18 mouse cellular contexts compared by ENCODE assay signal in the genomic region with DNA sequence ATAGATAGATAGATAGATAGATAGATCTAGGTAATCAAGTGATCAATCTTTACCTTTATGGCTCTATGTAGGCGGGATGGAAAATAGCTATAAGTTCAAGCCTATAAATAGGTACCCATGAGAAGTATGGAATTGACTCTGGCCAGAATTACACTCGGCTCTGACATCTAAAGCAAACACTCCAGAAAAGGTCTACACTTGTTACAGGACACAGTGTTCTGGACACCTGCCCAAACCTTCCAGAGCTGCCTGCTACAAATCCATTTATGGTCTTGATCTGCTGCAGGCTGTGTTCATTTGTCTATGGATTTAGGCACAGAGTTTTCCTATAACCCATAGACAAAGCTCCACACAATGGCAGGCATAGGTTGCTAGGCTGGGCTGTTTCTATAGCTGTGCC.
A peak's percentile ranks its signal among the peaks of the same experiment; 100 is the strongest.
DNase-seq lines count a peak whose midpoint lies in the region; ATAC-seq and TF ChIP-seq lines count a peak whose summit lies in the region.
"Had no signal": no experiment of that assay in that cellular context is flagged by ENCODE, and none has a peak within 500 bp of the region (broad histone marks: within the 10 kb centered on the region; RNA-seq: fewer than 3 reads in every experiment).

No protein-coding gene starts in this region.

- TF ChIP-seq CTCF in heart, adult 2 months (IDR thresholded peaks at IDR 0.05): no peak
- no peak for TF ChIP-seq CTCF in embryonic fibroblast, embryonic 13.5 days (IDR thresholded peaks at IDR 0.05; ENCODE audit: borderline replicate concordance, insufficient read depth, low read length)

- H3K27me3 ChIP-seq in heart, adult 2 months (ENCODE audit: control insufficient read depth, insufficient read depth, low read length): no peaks in the 10 kb centered on the region
- no peaks in the 10 kb centered on the region for H3K27me3 ChIP-seq in heart, embryonic 11.5 days (ENCODE audit: control insufficient read depth, insufficient read depth, low read length)

- no peaks in the 10 kb centered on the region for H3K9me3 ChIP-seq in heart, embryonic 11.5 days (replicated peaks; ENCODE audit: control insufficient read depth, low read length)
- H3K9me3 ChIP-seq: forebrain, embryonic 10.5 days; kidney, embryonic 15.5 days; neural tube, embryonic 15.5 days had no signal

- 70% methylated on average over 2 of the region's 2 CpGs for WGBS in heart, adult 2 months
- WGBS in heart, embryonic 11.5 days (ENCODE audit: insufficient replicate concordance): 52% methylated on average over 2 of the region's 2 CpGs

- peak overlapping the region; percentile 26; the same call in 1 of the 2 replicates for H3K27ac ChIP-seq in heart, adult 2 months
- no peak overlapping the region for H3K27ac ChIP-seq in heart, embryonic 11.5 days (ENCODE audit: low read depth, low read length)
- H3K27ac ChIP-seq in embryonic fibroblast, embryonic 13.5 days (ENCODE audit: insufficient read depth, low read length): peak overlapping the region; percentile 59
- H3K27ac ChIP-seq: forebrain, embryonic 10.5 days; kidney, embryonic 15.5 days; layer of hippocampus, adult 2 months; limb, embryonic 13.5 days; neural tube, embryonic 15.5 days had no signal

- no peak overlapping the region for H3K9ac ChIP-seq in heart, adult 2 months (ENCODE audit: low read depth, low read length)
- no peak overlapping the region for H3K9ac ChIP-seq in heart, embryonic 11.5 days (ENCODE audit: low read depth, low read length)
- H3K9ac ChIP-seq: kidney, embryonic 15.5 days; limb, embryonic 13.5 days; neural tube, embryonic 15.5 days had no signal

- ATAC-seq in heart, embryonic 11.5 days (replicated peaks; ENCODE audit: insufficient number of reproducible peaks, low FRiP score, low TSS enrichment): no peak
- no peak for ATAC-seq in activated CD4-positive, CD25-positive, alpha-beta regulatory T cell, adult 4 months
- ATAC-seq: hindbrain, embryonic 16.5 days had no signal

- TF ChIP-seq EP300 in heart, adult 2 months (IDR thresholded peaks at IDR 0.05; ENCODE audit: insufficient read depth, low read depth, low read length): no peak

- peaks cover 13% of the 10 kb centered on the region for H3K4me1 ChIP-seq in heart, adult 2 months (ENCODE audit: control insufficient read depth, insufficient read depth, low read length)
- peaks cover 28% of the 10 kb centered on the region for H3K4me1 ChIP-seq in heart, embryonic 11.5 days (ENCODE audit: control insufficient read depth, insufficient read depth, low read length)
- H3K4me1 ChIP-seq in embryonic fibroblast, embryonic 13.5 days (ENCODE audit: control insufficient read depth, insufficient read depth, low read length): peaks cover 25% of the 10 kb centered on the region

- intact Hi-C loops in heart, adult 2 months (cut with DNase I): loop anchor here (5.0 kb wide), 1 partner anchor 52 kb away; no protein-coding TSS in a partner anchor
- intact Hi-C loops in heart, postnatal 10 days (cut with DNase I): loop anchor here (5.0 kb wide), 1 partner anchor 52 kb away; no protein-coding TSS in a partner anchor
- intact Hi-C loops in left cerebral cortex, postnatal 14 days (cut with DNase I): no loop called here

- no peaks in the 10 kb centered on the region for H3K79me2 ChIP-seq in heart, adult 2 months (replicated peaks; ENCODE audit: control insufficient read depth, insufficient read depth, low read length)

- no peaks in the 10 kb centered on the region for H3K36me3 ChIP-seq in heart, adult 2 months (ENCODE audit: control insufficient read depth, insufficient read depth, low read length)
- H3K36me3 ChIP-seq in heart, embryonic 11.5 days (ENCODE audit: control insufficient read depth, insufficient read depth, low read length): 0 out of 2 replicates have a peak, but pooled peaks cover 3% of the 10 kb centered on the region
- H3K36me3 ChIP-seq: forebrain, embryonic 10.5 days; kidney, embryonic 15.5 days; limb, embryonic 13.5 days; neural tube, embryonic 15.5 days had no signal

- peak in 1 of 2 experiments; percentile 25 for DNase-seq in heart, adult 2 months
- peak; percentile 66 to 79 for DNase-seq in heart, postnatal 10 days
- DNase-seq in lung, postnatal 25 days (ENCODE audit: low spot score): peak; percentile 59
- no peak for DNase-seq in left cerebral cortex, postnatal 14 days (ENCODE audit: low spot score in 2 of 2)
- no peak for DNase-seq in thymus, postnatal 4 days
- DNase-seq: cerebellum, postnatal 25 days; retina, postnatal 1 day; spleen, adult 18-20 months had no signal

- H3K4me3 ChIP-seq in heart, adult 2 months: no peak overlapping the region
- no peak overlapping the region for H3K4me3 ChIP-seq in heart, embryonic 11.5 days (ENCODE audit: low read depth, low read length)
- H3K4me3 ChIP-seq in embryonic fibroblast, embryonic 13.5 days (ENCODE audit: insufficient read depth, low read length): no peak overlapping the region
- H3K4me3 ChIP-seq: forebrain, embryonic 10.5 days; kidney, embryonic 15.5 days; layer of hippocampus, adult 2 months; limb, embryonic 13.5 days; neural tube, embryonic 15.5 days had no signal

- no peak for TF ChIP-seq POLR2A in heart, adult 2 months (IDR thresholded peaks at IDR 0.05; ENCODE audit: insufficient read depth, low read depth, low read length)
- TF ChIP-seq POLR2A in embryonic fibroblast, embryonic 13.5 days (IDR thresholded peaks at IDR 0.05; ENCODE audit: low read depth, low read length): no peak

- H3K4me2 ChIP-seq in heart, embryonic 11.5 days: no peak overlapping the region
- H3K4me2 ChIP-seq: kidney, embryonic 15.5 days; limb, embryonic 13.5 days; midbrain, embryonic 11.5 days; neural tube, embryonic 15.5 days had no signal

Comparison
In these comparisons a context has a peak if more than half of its experiments do, and no peak if none do; other contexts are left out.
1. DNase-seq: peak in heart, postnatal 10 days (2 of 2) and lung, postnatal 25 days (single experiment); none in left cerebral cortex, postnatal 14 days (0 of 2) and thymus, postnatal 4 days (single experiment).